Mouse (Mus musculus) brain, embryonic 14.5 days (tissue): ENCODE data around the gene Gm47985.
"Not testable (repeated sequence)": the region's sequence is repeated elsewhere in the genome, so short reads cannot be mapped to it uniquely, and the experiment has no call there.

Experiments
- CTCF ChIP-seq: fragments of 200-500 bp; IDR thresholded peaks from 2 replicates; pipeline ENCODE4 v1.5.1; 2012; ENCODE audit warnings: inconsistent platforms, mild to moderate bottlenecking, moderate library complexity, borderline replicate concordance; ENCODE audit not compliant: insufficient read depth, insufficient read length; ENCODE audit errors: extremely low read depth
- POLR2A ChIP-seq: fragments of 200-500 bp; IDR thresholded peaks from 2 replicates; pipeline ENCODE4 v1.6.1; 2012; ENCODE audit warnings: mild to moderate bottlenecking, inconsistent platforms, borderline replicate concordance; ENCODE audit not compliant: poor library complexity, insufficient read depth, insufficient read length, severe bottlenecking; ENCODE audit errors: extremely low read depth

DNA sequence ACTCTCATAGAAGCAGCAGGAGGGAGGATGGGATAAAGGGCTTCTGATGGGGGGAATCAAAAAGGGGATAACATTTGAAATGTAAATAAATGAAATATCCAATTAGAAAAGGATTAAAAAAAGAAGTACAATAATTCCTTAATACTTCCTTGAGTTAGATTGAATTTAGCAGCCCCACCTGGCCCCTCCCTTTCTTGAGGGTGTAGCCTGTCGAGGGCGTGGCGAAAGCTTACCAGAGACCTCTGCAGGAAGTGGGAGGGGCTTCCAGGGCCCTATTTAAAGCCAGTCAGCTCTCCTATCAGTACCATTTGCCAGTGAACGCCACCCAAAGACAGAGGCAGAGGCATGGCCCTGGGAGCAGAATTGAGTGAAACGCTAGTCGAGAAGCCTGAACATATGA is 21.5 kb downstream of the Gm47985 start, which contains the start of gene 3110040M04Rik:
- not testable (repeated sequence) for TF ChIP-seq CTCF, POLR2A
